Mouse (Mus musculus): ENCODE results near the gene Pla2g3.

The Pla2g3 gene

GRCm38 (mm10) chr11:3494857-3495256, 6.8 kb downstream of the Pla2g3 start:
- DNase-seq (ENCODE audit: low read depth, low spot score), result no peak

GRCm38 (mm10) chr11:3495496-3495895, 7.4 kb downstream of the Pla2g3 start:
- DNase-seq (ENCODE audit: low read depth, low spot score), result no peak

- no peak for DNase-seq (ENCODE audit: low read depth, low spot score)
Observed at GRCm38 (mm10) chr11:3496756-3497155, 8.7 kb downstream of the Pla2g3 start.

- DNase-seq (ENCODE audit: low read depth, low spot score), result no peak
Observed at GRCm38 (mm10) chr11:3497296-3497695, 9.2 kb downstream of the Pla2g3 start.

GRCm38 (mm10) chr11:3502057-3502456, 14.0 kb downstream of the Pla2g3 start:
- no peak for DNase-seq (ENCODE audit: low read depth, low spot score)

- DNase-seq (ENCODE audit: low read depth, low spot score), result no peak
Observed at GRCm38 (mm10) chr11:3502459-3503072, 14.5 kb downstream of the Pla2g3 start.

- no peak for DNase-seq (ENCODE audit: low read depth, low spot score)
Observed at GRCm38 (mm10) chr11:3503755-3504693, 15.9 kb downstream of the Pla2g3 start.

GRCm38 (mm10) chr11:3508226-3508625, 20.1 kb downstream of the Pla2g3 start:
- DNase-seq (ENCODE audit: low read depth, low spot score), result no peak

- no peak for DNase-seq (ENCODE audit: low read depth, low spot score)
Observed at GRCm38 (mm10) chr11:3509181-3510085, 21.3 kb downstream of the Pla2g3 start.

- no peak for DNase-seq (ENCODE audit: low read depth, low spot score)
Observed at GRCm38 (mm10) chr11:3510321-3510720, 22.2 kb downstream of the Pla2g3 start.

GRCm38 (mm10) chr11:3513291-3513690, 25.2 kb downstream of the Pla2g3 start:
- DNase-seq (ENCODE audit: low read depth, low spot score), result no peak

- peak; percentile 68 for DNase-seq (ENCODE audit: low read depth, low spot score)
Observed at GRCm38 (mm10) chr11:3514529-3515054, 26.5 kb downstream of the Pla2g3 start, which contains the start of gene Selenom. Gene Selenom (plus strand): TSS chr11:3514684.

- no peak for DNase-seq (ENCODE audit: low read depth, low spot score)
Observed at GRCm38 (mm10) chr11:3515216-3515615, 27.1 kb downstream of the Pla2g3 start.

- DNase-seq (ENCODE audit: low read depth, low spot score), result no peak
Observed at GRCm38 (mm10) chr11:3515637-3516036, 27.6 kb downstream of the Pla2g3 start.

GRCm38 (mm10) chr11:3516121-3516520, 28.0 kb downstream of the Pla2g3 start:
- DNase-seq (ENCODE audit: low read depth, low spot score), result no peak

- no peak for DNase-seq (ENCODE audit: low read depth, low spot score)
Observed at GRCm38 (mm10) chr11:3516859-3517845, 29.1 kb downstream of the Pla2g3 start.

- no peak for DNase-seq (ENCODE audit: low read depth, low spot score)
Observed at GRCm38 (mm10) chr11:3517846-3518732, 30.0 kb downstream of the Pla2g3 start.

- no peak for DNase-seq (ENCODE audit: low read depth, low spot score)
Observed at GRCm38 (mm10) chr11:3519051-3519726, 31.1 kb downstream of the Pla2g3 start.

Measured in brain, embryonic 18.5 days (tissue).